Mouse (Mus musculus) erythroid progenitor cell, adult 5-6 weeks (primary cell): Measurements from ENCODE around the gene Cntln. TPM values are rescaled to one million over a fixed set of nuclear protein-coding genes. Genes with fewer than 3 reads are reported as not detected.

ENCODE experiments used
- ATAC-seq: replicated peaks from 2 replicates; pipeline ENCODE4 v1.8.0; 2016; ENCODE audit warnings: moderate number of reproducible peaks, mild to moderate bottlenecking, moderate TSS enrichment, inconsistent platforms; ENCODE audit not compliant: poor library complexity, low FRiP score, severe bottlenecking
- total RNA-seq, 2 experiments: library from RNA; stranded (forward) in 1 of 2; stranded (reverse) in 1 of 2; fragments of 150-400 nt in 1 of 2; fragments of 186-747, 209-891 nt in 1 of 2; gene quantifications; 2 replicates each; pipeline versions ENCODE4 v1.2.3 to v1.2.4; 2015 to 2017; ENCODE audit warnings: low replicate concordance in 2 of 2

Cntln gene
- total RNA-seq, 2 experiments from 2014 or later = 22.6 to 51.0 TPM

GRCm38 (mm10) chr4:85045748-85046147 lies 161.6 kb downstream of the Cntln start:
- ATAC-seq = no peak

- no peak for ATAC-seq
Measured at GRCm38 (mm10) chr4:85049933-85050553, 165.9 kb downstream of the Cntln start.

GRCm38 (mm10) chr4:85054616-85055015 lies 170.5 kb downstream of the Cntln start:
- ATAC-seq = no peak

GRCm38 (mm10) chr4:85059598-85059997 lies 175.5 kb downstream of the Cntln start:
- ATAC-seq = no peak

GRCm38 (mm10) chr4:85061676-85062075 lies 177.6 kb downstream of the Cntln start:
- ATAC-seq = no peak

GRCm38 (mm10) chr4:85096033-85096432 lies 211.9 kb downstream of the Cntln start:
- ATAC-seq = no peak

GRCm38 (mm10) chr4:85096682-85097081 lies 212.6 kb downstream of the Cntln start:
- no peak for ATAC-seq

- no peak for ATAC-seq
Measured at GRCm38 (mm10) chr4:85102168-85102567, 218.1 kb downstream of the Cntln start.

- no peak for ATAC-seq
Measured at GRCm38 (mm10) chr4:85106416-85106815, 222.3 kb downstream of the Cntln start.

GRCm38 (mm10) chr4:85106961-85107360 lies 222.9 kb downstream of the Cntln start:
- ATAC-seq = no peak

GRCm38 (mm10) chr4:85120271-85120670 lies 236.2 kb downstream of the Cntln start:
- ATAC-seq = no peak

GRCm38 (mm10) chr4:85149726-85150125 lies 265.6 kb downstream of the Cntln start:
- ATAC-seq = no peak

GRCm38 (mm10) chr4:85151881-85152280 lies 267.8 kb downstream of the Cntln start:
- no peak for ATAC-seq

- no peak for ATAC-seq
Measured at GRCm38 (mm10) chr4:85154361-85154760, 270.3 kb downstream of the Cntln start.

- ATAC-seq = no peak
Measured at GRCm38 (mm10) chr4:85161156-85161555, 277.0 kb downstream of the Cntln start.

GRCm38 (mm10) chr4:85162468-85163312 lies 278.6 kb downstream of the Cntln start:
- no peak for ATAC-seq

- no peak for ATAC-seq
Measured at GRCm38 (mm10) chr4:85163313-85163615, 279.2 kb downstream of the Cntln start.

- ATAC-seq = no peak
Measured at GRCm38 (mm10) chr4:85168001-85168400, 283.9 kb downstream of the Cntln start.

- ATAC-seq = no peak
Measured at GRCm38 (mm10) chr4:85175466-85175865, 291.4 kb downstream of the Cntln start.

GRCm38 (mm10) chr4:85178394-85179051 lies 294.4 kb downstream of the Cntln start:
- ATAC-seq = no peak
